Mouse (Mus musculus): ENCODE measurements at regions not wholly inside any gene's neighbourhood (a gene's known extent, or its start where the extent isn't known, plus 50 kb on each side); places are given as distances from the start of the nearest gene placed in this dataset.

- Histone ChIP-seq H3K4me1 (replicated peaks) (no peaks in the 10 kb centered on the region), H3K4me2 (no peak overlapping the region), H3K27me3 (no peaks in the 10 kb centered on the region), H3K27ac (no peak overlapping the region), H3K4me3 (replicated peaks) (no peak overlapping the region), H3K9me3 (replicated peaks) (no peaks in the 10 kb centered on the region), H3K36me3 (no peaks in the 10 kb centered on the region), H3K9ac (no peak overlapping the region)
- 79% methylated on average over 2 of the region's 2 CpGs for WGBS (ENCODE audit: insufficient replicate concordance)
- ATAC-seq (ENCODE audit: low read depth): no peak
- no peak for DNase-seq
Observed at GRCm38 (mm10) chr17:81319605-81320004, 122.0 kb upstream of the Gm11096 start.

- no peaks in the 10 kb centered on the region for H3K4me1 ChIP-seq (replicated peaks)
- H3K36me3 ChIP-seq: no peaks in the 10 kb centered on the region
- no peak overlapping the region for H3K4me2 ChIP-seq
- H3K27me3 ChIP-seq: no peaks in the 10 kb centered on the region
- H3K4me3 ChIP-seq (replicated peaks): no peak overlapping the region
- H3K27ac ChIP-seq: no peak overlapping the region
- DNase-seq: no peak
- no peak overlapping the region for H3K9ac ChIP-seq
- ATAC-seq (ENCODE audit: low read depth): no peak
- WGBS (ENCODE audit: insufficient replicate concordance): 61% methylated on average over 5 of the region's 5 CpGs
- no peaks in the 10 kb centered on the region for H3K9me3 ChIP-seq (replicated peaks)
Observed at GRCm38 (mm10) chr17:81316655-81317054, 124.9 kb upstream of the Gm11096 start.

GRCm38 (mm10) chr17:81305880-81306279, 135.7 kb upstream of the Gm11096 start:
- 20% methylated on average over 2 of the region's 2 CpGs for WGBS (ENCODE audit: insufficient replicate concordance)
- DNase-seq (no peak), ATAC-seq (ENCODE audit: low read depth) (no peak)
- no peak overlapping the region for H3K9ac ChIP-seq
- peaks cover 6% of the 10 kb centered on the region; the same call in 1 of the 2 replicates for H3K4me1 ChIP-seq (replicated peaks)
- no peaks in the 10 kb centered on the region for H3K9me3 ChIP-seq (replicated peaks)
- H3K4me3 ChIP-seq (replicated peaks): no peak overlapping the region
- H3K27me3 ChIP-seq: no peaks in the 10 kb centered on the region
- H3K27ac ChIP-seq: no peak overlapping the region
- H3K36me3 ChIP-seq: no peaks in the 10 kb centered on the region
- H3K4me2 ChIP-seq: no peak overlapping the region

GRCm38 (mm10) chr17:81304574-81304973, 137.0 kb upstream of the Gm11096 start:
- Histone ChIP-seq H3K4me1 (replicated peaks) (peaks cover 6% of the 10 kb centered on the region; the same call in 1 of the 2 replicates), H3K4me2 (no peak overlapping the region), H3K4me3 (replicated peaks) (no peak overlapping the region), H3K36me3 (no peaks in the 10 kb centered on the region), H3K9me3 (replicated peaks) (no peaks in the 10 kb centered on the region), H3K9ac (no peak overlapping the region), H3K27me3 (no peaks in the 10 kb centered on the region), H3K27ac (no peak overlapping the region)
- DNase-seq: no peak
- peak; percentile 75 for ATAC-seq (ENCODE audit: low read depth)
- 43% methylated on average over 1 of the region's 1 CpGs for WGBS (ENCODE audit: insufficient replicate concordance)

GRCm38 (mm10) chr17:81302490-81302889, 139.1 kb upstream of the Gm11096 start:
- DNase-seq (no peak), ATAC-seq (ENCODE audit: low read depth) (no peak)
- H3K27me3 ChIP-seq: no peaks in the 10 kb centered on the region
- no peaks in the 10 kb centered on the region for H3K9me3 ChIP-seq (replicated peaks)
- H3K36me3 ChIP-seq: no peaks in the 10 kb centered on the region
- H3K4me3 ChIP-seq (replicated peaks): no peak overlapping the region
- 64% methylated on average over 3 of the region's 3 CpGs for WGBS (ENCODE audit: insufficient replicate concordance)
- no peak overlapping the region for H3K4me2 ChIP-seq
- no peak overlapping the region for H3K9ac ChIP-seq
- H3K27ac ChIP-seq: no peak overlapping the region
- H3K4me1 ChIP-seq (replicated peaks): peaks cover 6% of the 10 kb centered on the region; the same call in 1 of the 2 replicates

- no peaks in the 10 kb centered on the region for H3K9me3 ChIP-seq (replicated peaks)
- no peak overlapping the region for H3K4me2 ChIP-seq
- no peaks in the 10 kb centered on the region for H3K36me3 ChIP-seq
- H3K9ac ChIP-seq: no peak overlapping the region
- no peak overlapping the region for H3K4me3 ChIP-seq (replicated peaks)
- DNase-seq (no peak), ATAC-seq (ENCODE audit: low read depth) (no peak)
- H3K4me1 ChIP-seq (replicated peaks): no peaks in the 10 kb centered on the region
- H3K27ac ChIP-seq: no peak overlapping the region
- WGBS (ENCODE audit: insufficient replicate concordance): 54% methylated on average over 2 of the region's 2 CpGs
- H3K27me3 ChIP-seq: no peaks in the 10 kb centered on the region
Observed at GRCm38 (mm10) chr17:81291829-81292228, 149.7 kb upstream of the Gm11096 start.

GRCm38 (mm10) chr17:81282543-81282942, 159.0 kb upstream of the Gm11096 start:
- ATAC-seq (ENCODE audit: low read depth) (no peak), DNase-seq (no peak)
- Histone ChIP-seq H3K36me3 (no peaks in the 10 kb centered on the region), H3K27ac (no peak overlapping the region), H3K4me2 (no peak overlapping the region), H3K9me3 (replicated peaks) (no peaks in the 10 kb centered on the region), H3K27me3 (no peaks in the 10 kb centered on the region), H3K4me3 (replicated peaks) (no peak overlapping the region), H3K4me1 (replicated peaks) (no peaks in the 10 kb centered on the region), H3K9ac (no peak overlapping the region)
- WGBS (ENCODE audit: insufficient replicate concordance): 53% methylated on average over 2 of the region's 2 CpGs

GRCm38 (mm10) chr17:81270235-81270634, 171.3 kb upstream of the Gm11096 start:
- Histone ChIP-seq H3K4me3 (replicated peaks) (no peak overlapping the region), H3K4me1 (replicated peaks) (no peaks in the 10 kb centered on the region), H3K9ac (no peak overlapping the region), H3K9me3 (replicated peaks) (no peaks in the 10 kb centered on the region), H3K36me3 (no peaks in the 10 kb centered on the region), H3K27me3 (no peaks in the 10 kb centered on the region), H3K27ac (no peak overlapping the region), H3K4me2 (no peak overlapping the region)
- ATAC-seq (ENCODE audit: low read depth) (no peak), DNase-seq (no peak)
- WGBS (ENCODE audit: insufficient replicate concordance): 5% methylated on average over 1 of the region's 1 CpGs

GRCm38 (mm10) chr17:81261957-81262356, 179.6 kb upstream of the Gm11096 start:
- Histone ChIP-seq H3K4me2 (no peak overlapping the region), H3K27ac (no peak overlapping the region), H3K9me3 (replicated peaks) (no peaks in the 10 kb centered on the region), H3K27me3 (no peaks in the 10 kb centered on the region), H3K36me3 (no peaks in the 10 kb centered on the region), H3K9ac (no peak overlapping the region), H3K4me1 (replicated peaks) (no peaks in the 10 kb centered on the region), H3K4me3 (replicated peaks) (no peak overlapping the region)
- ATAC-seq (ENCODE audit: low read depth) (no peak), DNase-seq (no peak)
- WGBS (ENCODE audit: insufficient replicate concordance): 53% methylated on average over 1 of the region's 1 CpGs

- 68% methylated on average over 1 of the region's 1 CpGs for WGBS (ENCODE audit: insufficient replicate concordance)
- H3K9ac ChIP-seq: no peak overlapping the region
Observed at GRCm38 (mm10) chr17:81260036-81260435, 181.5 kb upstream of the Gm11096 start.

GRCm38 (mm10) chr17:81256106-81256505, 185.5 kb upstream of the Gm11096 start:
- no peaks in the 10 kb centered on the region for H3K27me3 ChIP-seq
- ATAC-seq (ENCODE audit: low read depth) (no peak), DNase-seq (no peak)
- H3K4me1 ChIP-seq (replicated peaks): no peaks in the 10 kb centered on the region
- no peak overlapping the region for H3K4me3 ChIP-seq (replicated peaks)
- 56% methylated on average over 3 of the region's 3 CpGs for WGBS (ENCODE audit: insufficient replicate concordance)
- no peaks in the 10 kb centered on the region for H3K9me3 ChIP-seq (replicated peaks)
- no peak overlapping the region for H3K27ac ChIP-seq
- no peaks in the 10 kb centered on the region for H3K36me3 ChIP-seq
- no peak overlapping the region for H3K9ac ChIP-seq
- no peak overlapping the region for H3K4me2 ChIP-seq

More at GRCm38 (mm10) chr17:81260036-81260435, 181.5 kb upstream of the Gm11096 start:
- Histone ChIP-seq H3K27ac (no peak overlapping the region), H3K4me3 (replicated peaks) (no peak overlapping the region), H3K27me3 (no peaks in the 10 kb centered on the region), H3K4me2 (no peak overlapping the region), H3K36me3 (no peaks in the 10 kb centered on the region), H3K9me3 (replicated peaks) (no peaks in the 10 kb centered on the region), H3K4me1 (replicated peaks) (no peaks in the 10 kb centered on the region)
- ATAC-seq (ENCODE audit: low read depth): no peak
- DNase-seq: no peak

- ATAC-seq (ENCODE audit: low read depth): no peak
- H3K9me3 ChIP-seq (replicated peaks): no peaks in the 10 kb centered on the region
- no peak for DNase-seq
- no peaks in the 10 kb centered on the region for H3K36me3 ChIP-seq
- no peak overlapping the region for H3K4me3 ChIP-seq (replicated peaks)
- 52% methylated on average over 3 of the region's 3 CpGs for whole genome bisulfite sequencing (ENCODE audit: insufficient replicate concordance)
- H3K4me2 ChIP-seq: no peak overlapping the region
- no peak overlapping the region for H3K27ac ChIP-seq
- H3K27me3 ChIP-seq: no peaks in the 10 kb centered on the region
- H3K9ac ChIP-seq: no peak overlapping the region
- no peaks in the 10 kb centered on the region for H3K4me1 ChIP-seq (replicated peaks)
Observed at GRCm38 (mm10) chr17:81250748-81251147, 185.9 kb upstream of the Thumpd2 start.
